Mouse (Mus musculus) CH12.LX (cell line): Measurements from ENCODE around the gene Utp20. TPM values are rescaled to one million over a fixed set of nuclear protein-coding genes. Genes with fewer than 3 reads are reported as not detected.

Experiments
- DNase-seq: peaks from one replicate; pipeline ENCODE4 v3.0.0-alpha.2; 2013; ENCODE audit errors: extremely low read depth
- H3K27ac ChIP-seq: 2 replicates; pipeline ENCODE4 v1.5.1; 2012; ENCODE audit warnings: low read depth, mild to moderate bottlenecking, control low read depth, moderate library complexity; ENCODE audit not compliant: insufficient read depth
- H3K27me3 ChIP-seq: replicated peaks from 2 replicates; pipeline ENCODE3; 2012; ENCODE audit warnings: inconsistent platforms
- H3K36me3 ChIP-seq, 2 experiments: replicated peaks in 1 of 2; 2 replicates each; pipeline versions ENCODE3 to v1.6.1; 2012; ENCODE audit warnings: inconsistent platforms in 1 of 2, low read length in 1 of 2, mild to moderate bottlenecking in 1 of 2, mixed read lengths in 1 of 2, moderate library complexity in 1 of 2; ENCODE audit not compliant: control insufficient read depth in 1 of 2, insufficient read depth in 1 of 2
- H3K4me1 ChIP-seq, 2 experiments: 2 replicates each; pipeline ENCODE4 v1.6.1; 2012; ENCODE audit warnings: inconsistent platforms in 1 of 2, moderate library complexity in 1 of 2; ENCODE audit not compliant: insufficient read depth in 2 of 2, control insufficient read depth in 1 of 2
- H3K4me2 ChIP-seq: 2 replicates; pipeline ENCODE4 v1.6.1; 2012; ENCODE audit warnings: low read depth, mild to moderate bottlenecking, control low read depth; ENCODE audit not compliant: poor library complexity, insufficient read depth, severe bottlenecking
- H3K4me3 ChIP-seq, 3 experiments: fragments of 150-350 bp in 1 of 3; sonication (generic) in 1 of 3; replicated peaks in 1 of 3; 2 replicates each; pipeline versions ENCODE3 to v1.5.1; 2011 to 2012; ENCODE audit warnings: low read depth in 2 of 3, low read length in 2 of 3, mild to moderate bottlenecking in 2 of 3, moderate library complexity in 2 of 3, control low read depth in 1 of 3, improper control_type of control experiment in 1 of 3, inconsistent platforms in 1 of 3, mixed read lengths in 1 of 3; ENCODE audit not compliant: poor library complexity in 1 of 3
- H3K79me2 ChIP-seq: replicated peaks from 2 replicates; pipeline ENCODE4 v1.6.1; 2012; ENCODE audit warnings: mild to moderate bottlenecking, moderate library complexity; ENCODE audit not compliant: control insufficient read depth, poor library complexity, insufficient read depth, severe bottlenecking; ENCODE audit errors: extremely low read depth
- H3K9ac ChIP-seq: 2 replicates; pipeline ENCODE4 v1.6.1; 2012; ENCODE audit warnings: low read depth, mild to moderate bottlenecking, control low read depth, moderate library complexity; ENCODE audit not compliant: insufficient read depth
- H3K9me3 ChIP-seq: replicated peaks from 2 replicates; pipeline ENCODE3; 2012; ENCODE audit warnings: low read length, inconsistent platforms, mixed read lengths
- BHLHE40 ChIP-seq: IDR thresholded peaks from 2 replicates; pipeline ENCODE4 v1.6.1; 2011; ENCODE audit warnings: mild to moderate bottlenecking, low read depth, low read length, improper control_type of control experiment
- CHD1 ChIP-seq: IDR thresholded peaks from 2 replicates; pipeline ENCODE4 v1.6.1; 2012; ENCODE audit warnings: low read depth, low read length, improper control_type of control experiment, inconsistent platforms
- CHD2 ChIP-seq: IDR thresholded peaks from 2 replicates; pipeline ENCODE4 v1.6.1; 2011; ENCODE audit warnings: low read length, improper control_type of control experiment
- CTCF ChIP-seq, 2 experiments: IDR thresholded peaks in 1 of 2; conservative IDR thresholded peaks in 1 of 2; 2 replicates each; pipeline ENCODE4 v1.5.1; 2011 to 2012; ENCODE audit warnings: low read depth in 2 of 2, low read length in 2 of 2, improper control_type of control experiment in 1 of 2, inconsistent platforms in 1 of 2, mild to moderate bottlenecking in 1 of 2, moderate library complexity in 1 of 2
- E2F4 ChIP-seq: IDR thresholded peaks from 2 replicates; pipeline ENCODE4 v1.6.1; 2011; ENCODE audit warnings: low read depth, low read length, improper control_type of control experiment; ENCODE audit not compliant: insufficient replicate concordance
- ELF1 ChIP-seq: IDR thresholded peaks from 2 replicates; pipeline ENCODE4 v1.6.1; 2014; ENCODE audit warnings: low read depth, mild to moderate bottlenecking, inconsistent platforms, low read length, improper control_type of control experiment
- EP300 ChIP-seq: IDR thresholded peaks from 2 replicates; pipeline ENCODE4 v1.6.1; 2011; ENCODE audit warnings: low read length, improper control_type of control experiment
- ETS1 ChIP-seq: conservative IDR thresholded peaks from 2 replicates; pipeline ENCODE4 v1.6.1; 2012; ENCODE audit warnings: low read depth, mild to moderate bottlenecking, inconsistent platforms, low read length, improper control_type of control experiment, moderate library complexity
- GABPA ChIP-seq: IDR thresholded peaks from 2 replicates; pipeline ENCODE4 v1.6.1; 2012; ENCODE audit warnings: low read depth, low read length, improper control_type of control experiment, inconsistent platforms; ENCODE audit not compliant: insufficient replicate concordance
- HCFC1 ChIP-seq: IDR thresholded peaks from 2 replicates; pipeline ENCODE4 v1.6.1; 2012; ENCODE audit warnings: low read depth, mild to moderate bottlenecking, inconsistent platforms, low read length, improper control_type of control experiment
- IRF4 ChIP-seq: IDR thresholded peaks from 2 replicates; pipeline ENCODE4 v1.6.1; 2014; ENCODE audit warnings: low read depth, mild to moderate bottlenecking, inconsistent platforms, low read length, improper control_type of control experiment
- JUN ChIP-seq: IDR thresholded peaks from 2 replicates; pipeline ENCODE4 v1.6.1; 2011; ENCODE audit warnings: low read depth, mild to moderate bottlenecking, low read length, improper control_type of control experiment, moderate library complexity; ENCODE audit not compliant: insufficient read depth
- KAT2A ChIP-seq: IDR thresholded peaks from 2 replicates; pipeline ENCODE4 v1.6.1; 2012; ENCODE audit warnings: low read length, improper control_type of control experiment, inconsistent platforms; ENCODE audit not compliant: insufficient replicate concordance
- MAFK ChIP-seq: IDR thresholded peaks from 2 replicates; pipeline ENCODE4 v1.6.1; 2011; ENCODE audit warnings: low read length, improper control_type of control experiment; ENCODE audit not compliant: insufficient replicate concordance
- MAZ ChIP-seq: IDR thresholded peaks from 2 replicates; pipeline ENCODE4 v1.6.1; 2012; ENCODE audit warnings: low read depth, mild to moderate bottlenecking, inconsistent platforms, low read length, improper control_type of control experiment, moderate library complexity
- MEF2A ChIP-seq: IDR thresholded peaks from 2 replicates; pipeline ENCODE4 v1.6.1; 2014; ENCODE audit warnings: low read depth, mild to moderate bottlenecking, inconsistent platforms, low read length, improper control_type of control experiment, borderline replicate concordance
- MXI1 ChIP-seq: IDR thresholded peaks from 2 replicates; pipeline ENCODE4 v1.6.1; 2011; ENCODE audit warnings: mild to moderate bottlenecking, low read depth, low read length, improper control_type of control experiment
- MYC ChIP-seq: IDR thresholded peaks from 2 replicates; pipeline ENCODE4 v1.6.1; 2011; ENCODE audit warnings: low read depth, mild to moderate bottlenecking, improper control_type of control experiment, low read length
- NRF1 ChIP-seq: IDR thresholded peaks from 2 replicates; pipeline ENCODE4 v1.6.1; 2014; ENCODE audit warnings: low read depth, mild to moderate bottlenecking, inconsistent platforms, low read length, improper control_type of control experiment, moderate library complexity
- PAX5 ChIP-seq: IDR thresholded peaks from 2 replicates; pipeline ENCODE4 v1.6.1; 2012; ENCODE audit warnings: low read length, inconsistent platforms, mixed read lengths
- POLR2A ChIP-seq: IDR thresholded peaks from 2 replicates; pipeline ENCODE4 v1.6.1; 2011; ENCODE audit warnings: low read depth, mild to moderate bottlenecking, improper control_type of control experiment, low read length
- RAD21 ChIP-seq: IDR thresholded peaks from 2 replicates; pipeline ENCODE4 v1.6.1; 2011; ENCODE audit warnings: low read depth, mild to moderate bottlenecking, low read length, improper control_type of control experiment, moderate library complexity
- SIN3A ChIP-seq: IDR thresholded peaks from 2 replicates; pipeline ENCODE4 v1.6.1; 2012; ENCODE audit warnings: low read length, improper control_type of control experiment, inconsistent platforms
- SMC3 ChIP-seq: IDR thresholded peaks from 2 replicates; pipeline ENCODE4 v1.6.1; 2011; ENCODE audit warnings: low read depth, low read length, improper control_type of control experiment
- TBP ChIP-seq: conservative IDR thresholded peaks from 2 replicates; pipeline ENCODE4 v1.6.1; 2011; ENCODE audit warnings: low read depth, low read length, improper control_type of control experiment
- TCF12 ChIP-seq: IDR thresholded peaks from 2 replicates; pipeline ENCODE4 v1.6.1; 2014; ENCODE audit warnings: low read depth, mild to moderate bottlenecking, inconsistent platforms, low read length, improper control_type of control experiment
- UBTF ChIP-seq: IDR thresholded peaks from 2 replicates; pipeline ENCODE4 v1.6.1; 2012; ENCODE audit warnings: low read depth, mild to moderate bottlenecking, inconsistent platforms, low read length, improper control_type of control experiment, moderate library complexity
- USF1 ChIP-seq: IDR thresholded peaks from 2 replicates; pipeline ENCODE4 v1.6.1; 2014; ENCODE audit warnings: low read depth, mild to moderate bottlenecking, inconsistent platforms, low read length, improper control_type of control experiment
- USF2 ChIP-seq: conservative IDR thresholded peaks from 2 replicates; pipeline ENCODE4 v1.6.1; 2011; ENCODE audit warnings: low read depth, low read length, improper control_type of control experiment
- ZC3H11A ChIP-seq: IDR thresholded peaks from 2 replicates; pipeline ENCODE4 v1.6.1; 2012; ENCODE audit warnings: low read depth, mild to moderate bottlenecking, inconsistent platforms, low read length, improper control_type of control experiment
- ZKSCAN1 ChIP-seq: IDR thresholded peaks from 2 replicates; pipeline ENCODE4 v1.6.1; 2012; ENCODE audit warnings: low read depth, inconsistent platforms, low read length, improper control_type of control experiment, borderline replicate concordance
- ZMIZ1 ChIP-seq: IDR thresholded peaks from 2 replicates; pipeline ENCODE4 v1.6.1; 2012; ENCODE audit warnings: low read depth, mild to moderate bottlenecking, inconsistent platforms, low read length, improper control_type of control experiment
- ZNF384 ChIP-seq: IDR thresholded peaks from 2 replicates; pipeline ENCODE4 v1.6.1; 2012; ENCODE audit warnings: low read depth, low read length, improper control_type of control experiment, inconsistent platforms
- dilution Hi-C: fragments of 300-500 bp; cut with MboI; formaldehyde crosslinking; loops from 2 replicates; pipeline ENCODE4 v1.14.3; 2020; ENCODE audit warnings: low sequenced_read_pairs; ENCODE audit not compliant: extremely low pct_unique_long_range_greater_than_20kb, extremely low pct_ligation_motif_present
- in situ Hi-C: fragments of 300-500 bp; cut with MboI; formaldehyde crosslinking; loops from 3 replicates; pipeline ENCODE4 v1.14.3; 2019; ENCODE audit warnings: low sequenced_read_pairs, low pct_ligation_motif_present, low pct_unique_long_range_greater_than_20kb, mixed read lengths
- polyA plus RNA-seq: library from polyadenylated mRNA; unstranded; fragments of >175 nt; gene quantifications from 2 replicates; pipeline ENCODE4 v1.2.1, GENCODE M21; 2012; ENCODE audit warnings: low read depth; ENCODE audit not compliant: insufficient read length
- total RNA-seq, 2 experiments: library from RNA; depleted of rRNA; stranded (reverse); fragments of 300-350 nt in 1 of 2; fragments of >200 nt in 1 of 2; gene quantifications; 2 replicates each; pipeline ENCODE4 v1.2.3; 2012 to 2014

Utp20 gene
- total and polyA plus RNA-seq, 3 experiments = 40.1 to 70.4 (median 43.0) TPM

DNA sequence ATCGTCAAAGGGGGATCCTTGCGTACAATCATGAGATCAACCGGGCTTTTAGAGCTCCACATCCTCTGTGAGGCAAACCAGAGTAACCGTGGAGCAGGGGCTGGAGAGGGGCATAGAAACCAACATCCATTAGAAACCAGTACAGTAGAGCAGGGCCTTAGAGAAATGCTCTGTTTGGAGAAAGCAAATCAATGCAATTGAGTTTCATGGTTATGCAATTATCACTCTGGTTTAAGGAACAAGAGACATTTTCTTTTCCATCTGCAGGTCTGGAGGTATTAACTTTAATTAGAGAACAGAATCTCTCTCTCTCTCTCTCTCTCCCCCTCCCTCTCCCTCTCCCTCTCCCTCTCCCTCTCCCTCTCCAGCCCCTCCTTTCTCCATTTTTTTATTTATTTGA is 111.9 kb downstream of the Utp20 start:
- Histone ChIP-seq H3K9ac (no peak overlapping the region), H3K4me1 (peaks cover 3 to 30% of the 10 kb centered on the region in 2 experiments; a peak in 3 of 4 replicates), H3K27ac (no peak overlapping the region), H3K4me3 (no peak overlapping the region), H3K9me3 (no peaks in the 10 kb centered on the region), H3K79me2 (no peaks in the 10 kb centered on the region), H3K27me3 (no peaks in the 10 kb centered on the region), H3K36me3 (no peaks in the 10 kb centered on the region), H3K4me2 (no peak overlapping the region)
- no peak for DNase-seq
- TF ChIP-seq MAZ (no peak), KAT2A (no peak), USF1 (no peak), CTCF (conservative IDR thresholded peaks at IDR 0.05 in 1 of 2, IDR thresholded peaks at IDR 0.05 in 1 of 2; ENCODE audit: low read depth in 2 of 2, low read length in 2 of 2) (no peak)
- dilution Hi-C loops = no loop called here
- in situ Hi-C loops = no loop called here

DNA sequence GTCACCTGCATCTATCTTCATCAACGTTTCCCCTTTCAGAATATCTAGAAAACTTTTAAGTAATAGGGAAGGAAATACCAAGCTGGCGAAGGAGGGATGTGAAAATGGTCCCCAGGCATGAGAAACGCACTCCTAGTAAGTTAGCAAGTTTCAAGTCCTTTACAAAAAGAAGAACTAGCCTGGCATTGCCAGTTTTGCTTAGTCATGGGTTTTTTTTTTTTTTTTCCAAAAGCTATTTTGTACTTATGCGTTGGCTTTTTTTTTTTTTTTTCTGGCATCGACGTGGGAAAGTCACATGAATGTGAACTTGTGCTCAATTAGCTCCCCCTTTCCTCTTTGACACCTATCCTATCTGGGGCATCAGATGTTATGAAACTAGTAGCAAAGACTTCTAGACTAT is 114.2 kb downstream of the Utp20 start:
- no peaks in the 10 kb centered on the region for H3K9me3 ChIP-seq
- H3K4me1 ChIP-seq = peaks cover 8 to 43% of the 10 kb centered on the region in 2 experiments
- H3K27me3 ChIP-seq = no peaks in the 10 kb centered on the region
- H3K4me3 ChIP-seq = no peak overlapping the region
- H3K36me3 ChIP-seq = no peaks in the 10 kb centered on the region
- no peak overlapping the region for H3K9ac ChIP-seq
- no peak overlapping the region for H3K27ac ChIP-seq
- H3K79me2 ChIP-seq = no peaks in the 10 kb centered on the region
- dilution Hi-C loops = no loop called here
- H3K4me2 ChIP-seq = peak overlapping the region; percentile 50; the same call in 1 of the 2 replicates
- DNase-seq = peak; percentile 54
- in situ Hi-C loops = no loop called here
- no peak for TF ChIP-seq RAD21
- peak; percentile 97 for TF ChIP-seq MAFK
- 0 out of 2 replicates have a peak, but pooled peaks have one; percentile 31 for TF ChIP-seq BHLHE40
- peak; percentile 37; the same call in 1 of the 2 replicates for TF ChIP-seq IRF4
- TF ChIP-seq SIN3A = no peak
- TF ChIP-seq NRF1 = no peak
- TF ChIP-seq MEF2A = no peak
- no peak for TF ChIP-seq POLR2A
- TF ChIP-seq HCFC1 = no peak
- no peak for TF ChIP-seq GABPA
- TF ChIP-seq ZKSCAN1 = no peak
- no peak for TF ChIP-seq E2F4
- TF ChIP-seq ZMIZ1 = no peak
- no peak for TF ChIP-seq UBTF
- TF ChIP-seq CHD1 = no peak
- TF ChIP-seq USF2 = no peak
- TF ChIP-seq ELF1 = no peak
- no peak for TF ChIP-seq CTCF (conservative IDR thresholded peaks at IDR 0.05 in 1 of 2, IDR thresholded peaks at IDR 0.05 in 1 of 2; ENCODE audit: low read depth in 2 of 2, low read length in 2 of 2)
- peak; percentile 50; the same call in 1 of the 2 replicates for TF ChIP-seq ETS1
- TF ChIP-seq MYC = no peak
- no peak for TF ChIP-seq CHD2
- TF ChIP-seq ZNF384 = peak; percentile 97
- TF ChIP-seq JUN = no peak
- TF ChIP-seq USF1 = no peak
- no peak for TF ChIP-seq TCF12
- TF ChIP-seq EP300 = peak; percentile 49; the same call in 1 of the 2 replicates
- no peak for TF ChIP-seq KAT2A
- TF ChIP-seq MAZ = no peak
- no peak for TF ChIP-seq SMC3
- no peak for TF ChIP-seq ZC3H11A
- no peak for TF ChIP-seq PAX5
- TF ChIP-seq MXI1 = no peak
- no peak for TF ChIP-seq TBP
